Mouse (Mus musculus) E14TG2a.4 (cell line): Measurements from ENCODE around the gene Xaf1.

Experiments
- CTCF ChIP-seq: conservative IDR thresholded peaks from 2 replicates; pipeline ENCODE4 v1.5.1; 2014; ENCODE audit warnings: low read length
- NANOG ChIP-seq: IDR thresholded peaks from 2 replicates; pipeline ENCODE4 v1.6.1; 2014; ENCODE audit warnings: borderline replicate concordance, low read length, mixed read lengths
- POU5F1 ChIP-seq: IDR thresholded peaks from 2 replicates; pipeline ENCODE4 v1.6.1; 2014; ENCODE audit warnings: low read length, borderline replicate concordance

DNA sequence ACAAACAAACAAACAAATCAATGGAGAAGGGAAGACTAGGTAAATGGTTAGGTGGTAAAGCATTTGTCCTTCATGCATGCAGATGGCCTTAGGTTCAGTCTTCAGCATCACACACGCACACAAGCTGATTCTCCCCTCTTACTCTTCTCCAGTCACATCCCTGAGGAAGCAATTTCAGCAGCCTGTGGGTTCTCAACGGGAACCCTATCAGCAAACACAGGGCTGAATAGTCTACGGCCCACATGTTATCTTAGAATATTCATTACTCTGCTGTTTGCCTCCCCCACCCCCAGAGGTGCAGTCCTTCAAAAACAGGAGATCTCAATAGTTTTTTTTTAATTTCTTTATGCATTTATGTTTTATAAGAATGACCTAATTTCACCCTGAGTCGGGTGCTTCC, 9.1 kb downstream of the Xaf1 start:
- TF ChIP-seq CTCF (no peak), NANOG (no peak), POU5F1 (no peak)
